Mouse (Mus musculus): Measurements from ENCODE around the gene Ap1m2. TPM values are rescaled to one million over a fixed set of nuclear protein-coding genes. Genes with fewer than 3 reads are reported as not detected.

Ap1m2 gene
- total and polyA plus RNA-seq, 3 experiments: 1.0 TPM; not detected in 2

DNA sequence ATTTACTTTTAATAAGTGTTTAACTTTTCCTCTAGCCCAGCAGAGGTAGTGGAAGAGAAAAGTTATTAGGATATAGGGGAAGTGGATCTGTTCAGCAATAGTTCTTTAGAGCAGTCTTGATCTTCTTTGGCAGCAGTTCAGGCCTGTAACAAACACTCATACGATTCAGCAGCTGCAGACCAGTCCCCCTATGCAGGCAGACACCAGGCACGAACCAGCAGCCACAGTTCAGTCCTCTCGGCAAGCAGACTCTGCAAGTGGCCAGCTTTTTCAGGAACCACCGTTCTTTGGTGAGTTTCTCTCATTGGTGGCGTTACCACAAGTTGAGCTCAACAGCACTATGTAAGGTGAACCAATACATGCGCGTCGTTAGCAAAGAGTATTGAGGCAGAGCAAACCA lies 24.4 kb upstream of the Ap1m2 start:
- 83% methylated on average over 8 of the region's 8 CpGs for WGBS
- no peaks in the 10 kb centered on the region for H3K79me2 ChIP-seq (replicated peaks; ENCODE audit: control insufficient read depth, insufficient read depth, low read length)
- no peaks in the 10 kb centered on the region for H3K27me3 ChIP-seq (ENCODE audit: control insufficient read depth, insufficient read depth, low read length)
- H3K4me3 ChIP-seq: no peak overlapping the region
- H3K27ac ChIP-seq: no peak overlapping the region
- no peak overlapping the region for H3K9ac ChIP-seq (ENCODE audit: low read depth, low read length)
- intact Hi-C loops (cut with DNase I): no loop called here
- H3K36me3 ChIP-seq (ENCODE audit: control insufficient read depth, insufficient read depth, low read length): no peaks in the 10 kb centered on the region; the same call in 1 of the 2 replicates
- no peak for DNase-seq
- TF ChIP-seq EP300 (IDR thresholded peaks at IDR 0.05; ENCODE audit: insufficient read depth, low read depth, low read length): no peak
- TF ChIP-seq CTCF (IDR thresholded peaks at IDR 0.05): no peak
- no peak for TF ChIP-seq POLR2A (IDR thresholded peaks at IDR 0.05; ENCODE audit: insufficient read depth, low read depth, low read length)
- peaks cover 4% of the 10 kb centered on the region for H3K4me1 ChIP-seq (ENCODE audit: control insufficient read depth, insufficient read depth, low read length)

DNA sequence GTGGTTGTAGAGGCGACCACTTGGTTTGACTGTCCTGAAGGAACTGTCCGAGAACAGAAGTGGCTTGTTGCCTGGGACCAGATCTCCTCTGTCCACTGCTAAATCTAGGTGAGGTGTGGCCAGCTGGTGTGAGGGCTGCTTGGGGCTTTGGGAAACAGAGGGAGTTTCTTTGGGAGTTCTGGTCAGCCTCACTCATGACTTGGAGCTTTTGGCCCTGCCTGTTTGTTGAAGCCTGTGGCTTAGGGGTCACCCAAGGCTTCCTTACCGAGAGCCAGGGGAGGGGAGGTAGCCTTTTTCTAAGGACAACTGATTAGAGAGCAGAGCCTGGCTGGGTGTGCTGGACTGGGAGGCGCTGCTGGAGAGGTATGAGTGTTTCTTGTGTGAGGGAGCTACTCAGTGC lies 23.3 kb upstream of the Ap1m2 start:
- intact Hi-C loops (cut with DNase I): no loop called here
- Histone ChIP-seq H3K79me2 (replicated peaks; ENCODE audit: control insufficient read depth, insufficient read depth, low read length) (no peaks in the 10 kb centered on the region), H3K4me1 (ENCODE audit: control insufficient read depth, insufficient read depth, low read length) (peaks cover 4% of the 10 kb centered on the region), H3K27ac (peak overlapping the region; percentile 58), H3K36me3 (ENCODE audit: control insufficient read depth, insufficient read depth, low read length) (no peaks in the 10 kb centered on the region; the same call in 1 of the 2 replicates), H3K4me3 (no peak overlapping the region), H3K27me3 (ENCODE audit: control insufficient read depth, insufficient read depth, low read length) (no peaks in the 10 kb centered on the region), H3K9ac (ENCODE audit: low read depth, low read length) (no peak overlapping the region)
- peak; percentile 47 to 72 for DNase-seq
- peak; percentile 42; the same call in 1 of the 2 replicates for TF ChIP-seq EP300 (IDR thresholded peaks at IDR 0.05; ENCODE audit: insufficient read depth, low read depth, low read length)
- TF ChIP-seq CTCF (IDR thresholded peaks at IDR 0.05): no peak
- WGBS: 51% methylated on average over 4 of the region's 4 CpGs

DNA sequence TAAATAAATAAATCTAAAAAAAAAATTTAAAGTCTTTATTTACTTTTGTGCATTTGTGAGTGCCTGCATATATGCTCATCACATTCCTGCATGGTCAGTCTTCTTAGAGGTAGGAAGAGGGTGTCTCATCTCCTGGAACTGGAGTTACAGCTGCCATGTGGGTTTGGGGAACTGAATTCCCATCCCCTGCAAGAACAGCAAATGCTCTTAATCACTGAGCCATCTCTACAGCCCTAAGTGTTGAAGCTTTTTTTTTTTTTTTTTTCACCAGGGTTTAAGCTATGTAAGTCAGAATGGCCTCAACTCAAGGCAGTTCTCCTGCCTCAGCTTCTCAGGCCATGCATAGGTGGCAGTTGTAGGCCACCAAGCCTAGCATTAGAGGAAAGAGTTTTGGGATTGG lies 22.6 kb upstream of the Ap1m2 start:
- intact Hi-C loops (cut with DNase I): no loop called here
- peaks cover 3% of the 10 kb centered on the region; the same call in 1 of the 2 replicates for H3K79me2 ChIP-seq (replicated peaks; ENCODE audit: control insufficient read depth, insufficient read depth, low read length)
- TF ChIP-seq POLR2A (IDR thresholded peaks at IDR 0.05; ENCODE audit: insufficient read depth, low read depth, low read length) (no peak), EP300 (IDR thresholded peaks at IDR 0.05; ENCODE audit: insufficient read depth, low read depth, low read length) (no peak), CTCF (IDR thresholded peaks at IDR 0.05) (no peak)
- no peaks in the 10 kb centered on the region; the same call in 1 of the 2 replicates for H3K36me3 ChIP-seq (ENCODE audit: control insufficient read depth, insufficient read depth, low read length)
- no peak for DNase-seq
- no peak overlapping the region for H3K4me3 ChIP-seq
- peak overlapping the region; percentile 58 for H3K27ac ChIP-seq
- H3K9ac ChIP-seq (ENCODE audit: low read depth, low read length): no peak overlapping the region
- H3K27me3 ChIP-seq (ENCODE audit: control insufficient read depth, insufficient read depth, low read length): no peaks in the 10 kb centered on the region
- H3K4me1 ChIP-seq (ENCODE audit: control insufficient read depth, insufficient read depth, low read length): peaks cover 7% of the 10 kb centered on the region

DNA sequence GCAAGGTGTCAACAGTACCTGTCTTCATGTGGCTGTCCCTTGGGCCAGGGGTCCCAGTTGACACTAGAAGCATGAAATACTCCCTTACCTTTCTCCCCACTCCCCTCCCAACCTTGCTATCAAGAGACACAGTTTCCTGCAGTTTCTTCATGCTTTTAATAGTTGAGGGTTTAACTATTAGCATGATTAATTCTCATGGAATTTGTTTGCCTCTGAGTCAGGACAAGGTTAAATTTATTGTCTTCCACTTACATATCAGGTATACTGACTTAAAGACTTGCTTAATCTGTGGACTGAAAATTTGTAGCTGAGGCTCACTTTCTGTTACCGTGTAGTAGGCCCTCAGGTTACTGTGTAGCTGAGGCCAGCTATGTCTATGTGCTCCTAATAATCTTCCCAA lies 21.4 kb upstream of the Ap1m2 start:
- Histone ChIP-seq H3K27me3 (ENCODE audit: control insufficient read depth, insufficient read depth, low read length) (no peaks in the 10 kb centered on the region), H3K4me1 (ENCODE audit: control insufficient read depth, insufficient read depth, low read length) (peaks cover 7% of the 10 kb centered on the region), H3K79me2 (replicated peaks; ENCODE audit: control insufficient read depth, insufficient read depth, low read length) (peaks cover 3% of the 10 kb centered on the region; the same call in 1 of the 2 replicates), H3K4me3 (no peak overlapping the region), H3K36me3 (ENCODE audit: control insufficient read depth, insufficient read depth, low read length) (no peaks in the 10 kb centered on the region), H3K9ac (ENCODE audit: low read depth, low read length) (no peak overlapping the region), H3K27ac (no peak overlapping the region)
- intact Hi-C loops (cut with DNase I): no loop called here
- no peak for DNase-seq
- WGBS: 88% methylated on average over 1 of the region's 1 CpGs
- no peak for TF ChIP-seq EP300 (IDR thresholded peaks at IDR 0.05; ENCODE audit: insufficient read depth, low read depth, low read length)
- TF ChIP-seq CTCF (IDR thresholded peaks at IDR 0.05): no peak
- TF ChIP-seq POLR2A (IDR thresholded peaks at IDR 0.05; ENCODE audit: insufficient read depth, low read depth, low read length): no peak

DNA sequence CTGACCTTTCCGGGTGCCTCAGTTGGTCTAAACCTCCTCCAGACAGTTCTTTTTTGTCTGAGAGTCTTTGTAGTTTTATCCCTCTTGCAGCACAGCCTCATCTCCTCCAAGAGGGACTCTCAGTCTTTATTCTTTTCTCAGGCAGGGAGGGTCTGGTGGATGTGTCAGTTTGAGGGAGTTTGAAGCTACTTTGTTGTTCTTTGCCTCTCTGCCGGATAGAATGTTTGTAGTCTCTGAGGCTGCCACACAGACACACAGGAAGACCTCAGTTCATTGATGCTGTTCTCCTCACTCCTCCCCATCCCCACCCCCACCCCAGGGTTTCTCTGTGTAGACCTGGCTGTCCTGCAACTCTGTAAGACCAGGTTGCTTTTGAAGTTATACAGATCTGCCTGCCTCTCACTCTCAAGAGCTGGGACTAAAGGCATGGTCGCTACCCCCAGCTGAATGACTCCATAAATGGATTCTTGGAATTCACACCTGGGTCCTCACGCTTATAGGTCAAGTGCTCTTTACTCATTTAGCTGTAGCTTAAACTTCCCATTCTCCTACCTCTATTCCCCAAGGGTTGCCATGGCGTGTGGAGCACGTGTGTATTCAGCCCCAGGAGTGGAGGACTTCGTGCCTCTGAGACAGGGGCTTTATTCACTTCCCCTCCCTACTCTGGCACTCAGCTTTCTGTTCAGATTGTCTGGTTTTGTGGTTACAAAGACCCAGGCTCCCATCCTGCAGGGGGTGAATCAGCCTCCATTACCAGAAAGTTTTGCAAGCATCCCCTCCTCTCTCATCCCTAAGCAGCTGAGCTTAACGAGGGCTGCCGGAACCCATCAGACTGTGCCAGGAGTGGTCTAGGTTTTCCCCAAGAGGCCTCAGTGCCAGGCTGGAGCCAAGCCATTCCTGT lies 20.3 kb upstream of the Ap1m2 start:
- H3K36me3 ChIP-seq (ENCODE audit: control insufficient read depth, insufficient read depth, low read length): no peaks in the 10 kb centered on the region
- 44% methylated on average over 9 of the region's 9 CpGs for WGBS
- no peak for DNase-seq
- intact Hi-C loops (cut with DNase I): no loop called here
- peaks cover 13% of the 10 kb centered on the region for H3K4me1 ChIP-seq (ENCODE audit: control insufficient read depth, insufficient read depth, low read length)
- no peak overlapping the region for H3K9ac ChIP-seq (ENCODE audit: low read depth, low read length)
- no peak for TF ChIP-seq EP300 (IDR thresholded peaks at IDR 0.05; ENCODE audit: insufficient read depth, low read depth, low read length)
- no peak for TF ChIP-seq POLR2A (IDR thresholded peaks at IDR 0.05; ENCODE audit: insufficient read depth, low read depth, low read length)
- no peak for TF ChIP-seq CTCF (IDR thresholded peaks at IDR 0.05)
- no peak overlapping the region for H3K4me3 ChIP-seq
- H3K79me2 ChIP-seq (replicated peaks; ENCODE audit: control insufficient read depth, insufficient read depth, low read length): peaks cover 3% of the 10 kb centered on the region; the same call in 1 of the 2 replicates
- no peak overlapping the region; the same call in 1 of the 2 replicates for H3K27ac ChIP-seq
- no peaks in the 10 kb centered on the region for H3K27me3 ChIP-seq (ENCODE audit: control insufficient read depth, insufficient read depth, low read length)

Data from heart, adult 2 months (tissue).